Mouse (Mus musculus) MEL (cell line): ENCODE measurements around the gene Homer1. TPM values are rescaled to one million over a fixed set of nuclear protein-coding genes. Genes with fewer than 3 reads are reported as not detected.

Source experiments
- DNase-seq: peaks from one replicate; pipeline ENCODE4 v3.0.0; 2011; ENCODE audit warnings: low read depth, low spot score
- H3K27ac ChIP-seq: 2 replicates; pipeline ENCODE4 v1.5.1; 2012; ENCODE audit warnings: low read depth, mild to moderate bottlenecking, control low read depth, low read length, moderate library complexity; ENCODE audit not compliant: control insufficient read depth
- H3K27me3 ChIP-seq, 2 experiments: fragments of 150-350 bp in 1 of 2; sonication (generic) in 1 of 2; 2 replicates each; pipeline ENCODE4 v1.6.1; 2012; ENCODE audit warnings: low read length in 2 of 2, mild to moderate bottlenecking in 2 of 2, improper control_type of control experiment in 1 of 2, moderate library complexity in 1 of 2; ENCODE audit not compliant: insufficient read depth in 2 of 2, control insufficient read depth in 1 of 2
- H3K36me3 ChIP-seq, 2 experiments: 2 replicates each; pipeline ENCODE4 v1.6.1; 2012 to 2014; ENCODE audit warnings: low read length in 2 of 2, improper control_type of control experiment in 1 of 2, inconsistent platforms in 1 of 2, mild to moderate bottlenecking in 1 of 2; ENCODE audit not compliant: insufficient read depth in 2 of 2, control insufficient read depth in 1 of 2
- H3K4me1 ChIP-seq, 2 experiments: fragments of 150-350 bp in 1 of 2; sonication (generic) in 1 of 2; 2 replicates each; pipeline ENCODE4 v1.6.1; 2012; ENCODE audit warnings: low read length in 2 of 2, improper control_type of control experiment in 1 of 2, mild to moderate bottlenecking in 1 of 2; ENCODE audit not compliant: insufficient read depth in 2 of 2, control insufficient read depth in 1 of 2
- H3K4me3 ChIP-seq, 2 experiments: fragments of 150-350 bp in 1 of 2; sonication (generic) in 1 of 2; 2 replicates each; pipeline ENCODE4 v1.5.1; 2012; ENCODE audit warnings: low read depth in 2 of 2, low read length in 2 of 2, mild to moderate bottlenecking in 2 of 2, moderate library complexity in 2 of 2, control low read depth in 1 of 2, improper control_type of control experiment in 1 of 2; ENCODE audit not compliant: control insufficient read depth in 1 of 2, insufficient read depth in 1 of 2
- H3K79me2 ChIP-seq: 2 replicates; pipeline ENCODE4 v1.6.1; 2012; ENCODE audit warnings: mild to moderate bottlenecking, low read length, moderate library complexity; ENCODE audit not compliant: control insufficient read depth, poor library complexity, insufficient read depth
- H3K9ac ChIP-seq: 2 replicates; pipeline ENCODE4 v1.6.1; 2012; ENCODE audit warnings: low read depth, mild to moderate bottlenecking, control low read depth, low read length, moderate library complexity; ENCODE audit not compliant: control insufficient read depth, poor library complexity, severe bottlenecking
- H3K9me3 ChIP-seq: fragments of 150-350 bp; sonication (generic); replicated peaks from 2 replicates; pipeline ENCODE4 v1.6.1; 2012; ENCODE audit warnings: mild to moderate bottlenecking, low read length, improper control_type of control experiment, moderate library complexity; ENCODE audit not compliant: insufficient read depth
- BHLHE40 ChIP-seq: IDR thresholded peaks from 2 replicates; pipeline ENCODE4 v1.6.1; 2012; ENCODE audit warnings: low read depth, mild to moderate bottlenecking, inconsistent platforms, low read length, improper control_type of control experiment, borderline replicate concordance
- CHD2 ChIP-seq: IDR thresholded peaks from 2 replicates; pipeline ENCODE4 v1.6.1; 2011; ENCODE audit warnings: low read length, improper control_type of control experiment
- CTCF ChIP-seq, 3 experiments: IDR thresholded peaks in 2 of 3; conservative IDR thresholded peaks in 1 of 3; 2 replicates each; pipeline ENCODE4 v1.5.1; 2011 to 2012; ENCODE audit warnings: low read length in 3 of 3, low read depth in 2 of 3, mild to moderate bottlenecking in 2 of 3, improper control_type of control experiment in 1 of 3, inconsistent platforms in 1 of 3, mixed read lengths in 1 of 3, moderate library complexity in 1 of 3; ENCODE audit not compliant: control insufficient read depth in 1 of 3, insufficient read depth in 1 of 3, poor library complexity in 1 of 3, severe bottlenecking in 1 of 3
- E2F4 ChIP-seq: IDR thresholded peaks from 2 replicates; pipeline ENCODE4 v1.6.1; 2011; ENCODE audit warnings: low read depth, low read length, improper control_type of control experiment, borderline replicate concordance
- EP300 ChIP-seq, 2 experiments: IDR thresholded peaks; 2 replicates each; pipeline ENCODE4 v1.6.1; 2011; ENCODE audit warnings: improper control_type of control experiment in 2 of 2, low read length in 2 of 2, low read depth in 1 of 2, mild to moderate bottlenecking in 1 of 2
- ETS1 ChIP-seq: IDR thresholded peaks from 2 replicates; pipeline ENCODE4 v1.6.1; 2012; ENCODE audit warnings: low read depth, mild to moderate bottlenecking, inconsistent platforms, low read length, improper control_type of control experiment, moderate library complexity
- GABPA ChIP-seq: IDR thresholded peaks from 2 replicates; pipeline ENCODE4 v1.6.1; 2012; ENCODE audit warnings: low read depth, mild to moderate bottlenecking, inconsistent platforms, low read length, improper control_type of control experiment, moderate library complexity
- GATA1 ChIP-seq: IDR thresholded peaks from 2 replicates; pipeline ENCODE4 v1.6.1; 2011; ENCODE audit warnings: low read depth, low read length, improper control_type of control experiment
- JUND ChIP-seq: IDR thresholded peaks from 2 replicates; pipeline ENCODE4 v1.6.1; 2011; ENCODE audit warnings: low read depth, mild to moderate bottlenecking, improper control_type of control experiment, low read length
- KAT2A ChIP-seq: conservative IDR thresholded peaks from 2 replicates; pipeline ENCODE4 v1.6.1; 2012; ENCODE audit warnings: low read depth, low read length, improper control_type of control experiment, inconsistent platforms
- MAX ChIP-seq: IDR thresholded peaks from 2 replicates; pipeline ENCODE4 v1.6.1; 2011; ENCODE audit warnings: low read length, improper control_type of control experiment
- MAZ ChIP-seq: IDR thresholded peaks from 2 replicates; pipeline ENCODE4 v1.6.1; 2012; ENCODE audit warnings: low read depth, mild to moderate bottlenecking, inconsistent platforms, low read length, improper control_type of control experiment
- MXI1 ChIP-seq: IDR thresholded peaks from 2 replicates; pipeline ENCODE4 v1.6.1; 2011; ENCODE audit warnings: mild to moderate bottlenecking, low read depth, low read length, improper control_type of control experiment
- NELFE ChIP-seq: IDR thresholded peaks from 2 replicates; pipeline ENCODE4 v1.6.1; 2011; ENCODE audit warnings: low read depth, low read length, improper control_type of control experiment
- RCOR1 ChIP-seq: IDR thresholded peaks from 2 replicates; pipeline ENCODE4 v1.6.1; 2012; ENCODE audit warnings: low read depth, mild to moderate bottlenecking, inconsistent platforms, low read length, improper control_type of control experiment
- SIN3A ChIP-seq: IDR thresholded peaks from 2 replicates; pipeline ENCODE4 v1.6.1; 2012; ENCODE audit warnings: low read length, improper control_type of control experiment, inconsistent platforms
- TAL1 ChIP-seq: IDR thresholded peaks from 2 replicates; pipeline ENCODE4 v1.6.1; 2012; ENCODE audit warnings: mild to moderate bottlenecking, inconsistent platforms, low read length, moderate library complexity, mixed read lengths
- TCF12 ChIP-seq: IDR thresholded peaks from 2 replicates; pipeline ENCODE4 v1.6.1; 2014; ENCODE audit warnings: low read depth, mild to moderate bottlenecking, inconsistent platforms, low read length, improper control_type of control experiment, moderate library complexity
- UBTF ChIP-seq: IDR thresholded peaks from 2 replicates; pipeline ENCODE4 v1.6.1; 2012; ENCODE audit warnings: low read depth, mild to moderate bottlenecking, inconsistent platforms, low read length, improper control_type of control experiment, moderate library complexity, borderline replicate concordance; ENCODE audit not compliant: insufficient read depth
- ZC3H11A ChIP-seq: IDR thresholded peaks from 2 replicates; pipeline ENCODE4 v1.6.1; 2012; ENCODE audit warnings: low read depth, mild to moderate bottlenecking, inconsistent platforms, low read length, improper control_type of control experiment
- ZKSCAN1 ChIP-seq: IDR thresholded peaks from 2 replicates; pipeline ENCODE4 v1.6.1; 2012; ENCODE audit warnings: low read depth, mild to moderate bottlenecking, inconsistent platforms, low read length, improper control_type of control experiment, moderate library complexity
- ZMIZ1 ChIP-seq: IDR thresholded peaks from 2 replicates; pipeline ENCODE4 v1.6.1; 2012; ENCODE audit warnings: low read depth, mild to moderate bottlenecking, inconsistent platforms, low read length, improper control_type of control experiment, moderate library complexity
- polyA plus RNA-seq, 2 experiments: library from polyadenylated mRNA; stranded (reverse) in 1 of 2; unstranded in 1 of 2; fragments of >175 nt in 1 of 2; fragments of >200 nt in 1 of 2; gene quantifications; 2 replicates each; pipeline versions ENCODE4 v1.2.1 to v1.2.4; 2012; ENCODE audit warnings: low replicate concordance in 2 of 2, low read depth in 1 of 2; ENCODE audit not compliant: insufficient read length in 2 of 2, insufficient read depth in 1 of 2, missing spikeins in 1 of 2
- total RNA-seq: library from RNA; depleted of rRNA; stranded (reverse); fragments of 300-350 nt; gene quantifications from 2 replicates; pipeline ENCODE4 v1.2.3, GENCODE M21; 2012

Homer1 gene
- total and polyA plus RNA-seq, 3 experiments, result 19.5 to 20.6 TPM; not detected in 1

DNA sequence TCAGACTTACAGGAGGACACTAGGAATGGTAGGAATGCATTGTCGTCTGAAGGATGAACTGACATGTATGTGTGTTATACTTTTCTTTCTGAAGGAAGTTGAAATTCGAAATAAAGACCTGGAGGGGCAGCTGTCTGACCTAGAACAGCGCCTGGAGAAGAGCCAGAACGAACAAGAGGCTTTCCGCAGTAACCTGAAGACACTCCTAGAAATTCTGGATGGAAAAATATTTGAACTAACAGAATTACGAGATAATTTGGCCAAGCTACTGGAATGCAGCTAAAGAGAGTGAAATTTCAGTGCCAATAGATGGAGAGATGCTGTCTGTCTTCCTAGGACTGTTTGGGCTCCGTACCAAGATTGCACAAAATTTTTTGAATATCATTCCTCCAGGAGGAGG lies 102.5 kb downstream of the Homer1 start:
- Histone ChIP-seq H3K9ac (no peak overlapping the region), H3K27ac (no peak overlapping the region), H3K36me3 (peaks cover 0 to 6% of the 10 kb centered on the region in 2 experiments; a peak in 2 of 4 replicates), H3K79me2 (no peaks in the 10 kb centered on the region), H3K9me3 (no peaks in the 10 kb centered on the region), H3K27me3 (no peaks in the 10 kb centered on the region), H3K4me3 (no peak overlapping the region), H3K4me1 (peaks cover 5 to 6% of the 10 kb centered on the region in 2 experiments)
- DNase-seq, result no peak
- no peak for TF ChIP-seq MXI1
- TF ChIP-seq SIN3A, result no peak
- no peak for TF ChIP-seq UBTF
- TF ChIP-seq GABPA, result no peak
- TF ChIP-seq ZC3H11A, result no peak
- no peak for TF ChIP-seq CTCF (IDR thresholded peaks at IDR 0.05 in 2 of 3, conservative IDR thresholded peaks at IDR 0.05 in 1 of 3; ENCODE audit: control insufficient read depth in 1 of 3, insufficient read depth in 1 of 3, low read depth in 2 of 3, low read length in 3 of 3, poor library complexity in 1 of 3, severe bottlenecking in 1 of 3)
- TF ChIP-seq E2F4, result no peak
- no peak for TF ChIP-seq ZKSCAN1
- no peak for TF ChIP-seq BHLHE40
- no peak for TF ChIP-seq MAX
- no peak for TF ChIP-seq RCOR1
- TF ChIP-seq ZMIZ1, result no peak
- TF ChIP-seq NELFE, result no peak
- TF ChIP-seq CHD2, result no peak
- TF ChIP-seq MAZ, result no peak
- no peak for TF ChIP-seq KAT2A
- TF ChIP-seq JUND, result no peak

GRCm38 (mm10) chr13:93406855-93407254 lies 107.4 kb downstream of the Homer1 start:
- no peak overlapping the region for H3K9ac ChIP-seq
- TF ChIP-seq EP300 (IDR thresholded peaks at IDR 0.05; ENCODE audit: low read depth in 1 of 2, low read length in 2 of 2), result peak; percentile 74 to 87
- TF ChIP-seq GATA1, result peak; percentile 79
- no peak for TF ChIP-seq NELFE
- TF ChIP-seq TAL1, result peak; percentile 70
- TF ChIP-seq ZMIZ1, result no peak
- TF ChIP-seq ETS1, result 0 out of 2 replicates have a peak, but pooled peaks have one; percentile 51
- peak; percentile 27; the same call in 1 of the 2 replicates for TF ChIP-seq RCOR1
- no peak for TF ChIP-seq E2F4
- peak; percentile 72 for TF ChIP-seq TCF12
- no peak for TF ChIP-seq ZKSCAN1
- H3K27ac ChIP-seq, result peak overlapping the region; percentile 7; the same call in 1 of the 2 replicates
- peaks cover 0 to 14% of the 10 kb centered on the region in 2 experiments; a peak in 2 of 4 replicates for H3K36me3 ChIP-seq
- no peak overlapping the region for H3K4me3 ChIP-seq
- peak; percentile 80 for DNase-seq
- peaks cover 11% of the 10 kb centered on the region in 2 experiments for H3K4me1 ChIP-seq
- no peaks in the 10 kb centered on the region for H3K9me3 ChIP-seq
- no peaks in the 10 kb centered on the region for H3K27me3 ChIP-seq
- no peaks in the 10 kb centered on the region for H3K79me2 ChIP-seq
